Mouse (Mus musculus) right cerebral cortex, postnatal 25 days (tissue): ENCODE results near the gene Sf3a2.
A peak's percentile ranks its signal among the peaks of the same experiment; 100 is the strongest.
"Not testable (repeated sequence)": the region's sequence is repeated elsewhere in the genome, so short reads cannot be mapped to it uniquely, and the experiment has no call there.

Source experiments
- DNase-seq: peaks from one replicate; pipeline ENCODE4 v3.0.0; 2022

Sf3a2 gene

DNA sequence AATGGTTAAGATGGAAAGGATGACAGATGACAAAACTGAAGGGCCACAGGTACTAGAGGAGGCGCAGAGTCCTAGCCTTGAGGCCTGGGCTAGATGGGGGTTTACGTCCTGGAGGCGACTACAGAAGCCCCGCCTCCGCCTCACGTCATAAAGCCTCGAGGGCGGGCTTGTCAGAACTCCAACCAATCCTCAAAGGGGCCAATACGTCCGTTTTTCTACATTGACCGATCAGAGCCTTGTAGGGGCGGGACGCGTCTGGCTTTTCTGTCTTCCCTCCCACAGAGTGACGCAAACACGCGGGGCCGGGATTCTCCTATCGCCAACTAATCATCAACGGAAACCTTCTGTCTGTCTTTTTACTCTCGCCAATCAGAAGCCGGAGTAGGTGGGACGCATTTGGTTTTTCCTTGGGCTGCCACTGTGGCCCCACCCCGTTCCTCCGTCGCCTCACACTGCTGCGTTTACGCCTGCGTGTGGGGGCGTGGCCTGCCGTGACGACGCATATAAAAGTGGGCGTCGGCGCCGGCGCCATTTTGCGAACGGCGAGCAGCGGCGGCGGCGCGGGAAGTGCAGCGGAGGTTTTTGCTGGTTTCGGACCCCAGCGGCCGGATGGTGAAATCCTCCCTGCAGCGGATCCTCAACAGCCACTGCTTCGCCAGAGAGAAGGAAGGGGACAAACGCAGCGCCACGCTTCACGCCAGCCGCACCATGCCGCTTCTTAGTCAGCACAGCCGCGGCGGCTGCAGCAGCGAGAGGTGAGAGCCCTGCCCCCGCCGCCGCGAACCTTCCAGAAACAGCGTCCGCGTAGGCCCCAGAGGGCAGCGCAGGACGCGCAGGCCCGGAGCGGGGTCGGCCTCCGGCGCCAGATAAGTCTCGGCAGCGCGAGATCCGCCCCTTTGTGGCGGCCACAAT, 28.4 kb downstream of the Sf3a2 start, which contains the start of gene Oaz1:
Gene Oaz1 (plus strand): TSS at position 506 of the 912 bp plus-strand sequence.
- peak; percentile 99 for DNase-seq

DNA sequence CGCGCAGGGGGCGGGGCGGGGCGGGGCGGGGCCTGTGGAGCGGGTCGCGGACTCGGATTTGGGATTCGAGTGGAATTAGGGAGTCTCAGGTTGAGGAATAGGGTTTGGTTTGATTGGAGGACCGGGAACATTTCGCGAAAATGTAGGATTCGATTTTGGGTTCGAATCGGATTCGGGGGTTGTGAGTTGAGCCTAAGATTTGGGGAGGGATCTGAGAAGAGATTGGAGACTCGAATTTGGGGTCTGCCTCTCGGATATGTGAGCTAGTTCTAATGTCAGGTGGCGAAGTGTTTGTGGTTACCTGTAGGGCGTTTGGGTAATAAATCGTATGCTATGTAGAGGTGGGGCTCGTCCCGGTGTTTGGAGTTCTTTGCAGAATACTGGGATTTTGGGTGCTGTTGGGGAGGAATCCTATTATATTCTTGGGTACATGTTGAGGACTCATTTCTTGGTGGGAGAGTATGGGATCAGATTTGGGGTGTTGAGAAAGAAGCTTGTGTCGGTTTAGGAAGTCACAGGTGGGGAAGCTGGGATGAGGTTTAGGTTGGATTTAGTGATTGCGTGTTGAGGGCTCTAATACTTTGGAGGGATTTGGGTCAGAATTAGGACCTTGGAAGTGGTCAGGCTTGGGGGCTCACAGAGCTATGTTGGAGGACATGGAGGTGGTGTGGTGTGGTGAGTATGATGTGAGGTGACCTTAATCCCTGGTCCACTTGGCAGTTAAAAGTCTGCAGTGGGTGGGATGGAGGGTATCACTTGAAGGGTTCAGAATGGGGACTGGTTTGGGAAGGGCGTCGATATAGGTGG, 29.3 kb downstream of the Sf3a2 start:
- DNase-seq, result no peak

DNA sequence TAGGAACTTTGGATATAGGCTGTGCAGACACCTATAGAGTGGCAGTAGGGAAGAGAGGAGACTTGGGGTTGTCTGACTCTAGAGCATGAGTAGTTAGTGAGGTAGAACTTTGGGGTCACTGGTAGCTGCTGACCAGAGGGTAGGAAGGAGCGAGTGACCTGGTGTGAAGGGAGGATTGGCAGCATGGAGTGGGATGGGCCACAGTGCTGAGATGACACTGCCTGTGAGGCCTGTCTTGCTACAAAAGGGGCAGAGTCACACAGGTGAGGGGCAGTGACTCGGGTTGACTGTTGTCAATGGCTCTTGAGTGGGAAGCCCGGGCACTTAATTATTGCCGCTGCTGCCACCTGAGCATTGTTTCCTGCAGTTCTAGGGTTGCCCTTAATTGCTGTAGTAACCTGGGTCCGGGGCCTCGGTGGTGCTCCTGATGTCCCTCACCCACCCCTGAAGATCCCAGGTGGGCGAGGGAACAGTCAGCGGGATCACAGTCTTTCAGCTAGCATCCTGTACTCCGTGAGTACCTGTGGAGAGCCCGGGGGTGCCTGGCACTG, 29.9 kb downstream of the Sf3a2 start:
- DNase-seq, result no peak

DNA sequence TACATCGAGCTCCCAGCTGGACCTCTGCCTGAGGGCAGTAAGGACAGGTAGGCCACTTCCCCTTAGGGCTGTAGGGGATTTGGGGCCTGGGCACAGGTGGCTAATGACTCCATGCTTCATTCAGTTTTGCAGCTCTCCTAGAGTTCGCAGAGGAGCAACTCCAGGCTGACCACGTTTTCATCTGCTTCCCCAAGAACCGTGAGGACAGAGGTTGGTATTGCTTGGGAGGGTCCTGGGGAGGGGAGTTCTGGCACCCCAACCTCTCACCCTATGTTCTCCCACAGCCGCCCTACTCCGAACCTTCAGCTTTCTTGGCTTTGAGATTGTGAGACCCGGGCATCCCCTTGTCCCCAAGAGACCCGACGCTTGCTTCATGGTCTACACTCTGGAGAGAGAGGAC, 30.6 kb downstream of the Sf3a2 start:
- not testable (repeated sequence) for DNase-seq

DNA sequence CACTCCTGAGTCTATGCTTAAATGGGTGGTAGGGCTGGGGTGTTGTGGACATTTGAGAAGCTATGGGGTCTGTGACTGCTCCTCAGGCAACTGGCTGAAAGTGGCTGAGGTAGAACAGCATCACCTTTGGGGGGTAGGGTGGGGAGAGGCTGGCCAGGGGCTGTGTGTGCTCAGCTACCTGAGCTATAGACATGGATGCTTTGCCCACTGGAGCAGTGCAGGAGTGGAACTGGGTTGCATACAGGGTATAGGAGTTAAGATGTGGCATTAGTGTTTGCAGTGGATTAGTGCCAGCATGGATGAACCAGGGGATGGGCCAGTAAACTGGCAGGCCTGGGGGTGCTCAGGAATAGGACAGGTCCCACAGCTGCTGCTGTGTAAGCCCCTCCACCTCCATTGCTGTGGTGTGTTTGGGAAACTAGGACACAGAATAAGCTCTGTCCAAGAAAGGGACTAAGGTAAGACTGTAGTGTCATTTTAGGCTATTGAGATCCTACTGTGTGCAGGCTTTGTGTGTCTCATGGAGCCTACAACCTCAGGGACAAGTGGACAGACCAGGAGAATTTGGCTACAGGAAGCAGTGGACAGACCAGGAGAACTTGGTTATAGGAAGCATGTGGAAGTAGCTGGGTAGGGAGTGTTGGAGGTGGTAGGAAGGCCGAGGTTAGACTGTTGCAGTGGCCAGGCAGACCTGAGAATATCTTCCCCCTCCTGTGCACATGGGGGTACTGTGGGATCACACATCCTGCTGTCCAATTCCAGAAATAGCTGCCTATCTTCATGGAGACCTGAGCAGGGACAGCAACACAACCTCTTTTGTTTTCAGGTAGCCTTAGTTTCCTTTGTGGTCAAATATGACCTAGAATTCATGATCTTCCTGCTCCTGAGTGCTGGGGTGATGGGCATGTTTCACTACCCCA, 31.6 kb downstream of the Sf3a2 start:
- DNase-seq, result no peak

DNA sequence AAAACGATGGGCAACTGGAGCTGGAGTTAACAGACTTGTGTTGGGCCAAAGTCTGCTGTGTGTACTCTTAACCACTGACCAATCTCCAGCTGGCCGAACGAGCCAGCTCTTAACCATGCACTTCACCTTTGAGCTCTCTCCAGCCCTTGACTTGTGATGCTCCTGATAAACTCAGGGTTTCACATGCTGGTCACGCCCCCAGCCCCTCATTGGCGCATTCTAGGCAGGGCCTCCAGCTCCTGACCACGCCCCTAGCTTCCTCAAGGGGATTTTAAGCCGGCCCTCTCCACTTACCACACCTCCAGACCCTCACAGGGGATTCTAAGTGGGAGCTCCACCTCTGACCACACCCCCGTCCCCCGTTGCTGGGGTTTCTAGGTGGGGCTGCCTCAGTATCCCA, 33.1 kb downstream of the Sf3a2 start:
- DNase-seq, result no peak

DNA sequence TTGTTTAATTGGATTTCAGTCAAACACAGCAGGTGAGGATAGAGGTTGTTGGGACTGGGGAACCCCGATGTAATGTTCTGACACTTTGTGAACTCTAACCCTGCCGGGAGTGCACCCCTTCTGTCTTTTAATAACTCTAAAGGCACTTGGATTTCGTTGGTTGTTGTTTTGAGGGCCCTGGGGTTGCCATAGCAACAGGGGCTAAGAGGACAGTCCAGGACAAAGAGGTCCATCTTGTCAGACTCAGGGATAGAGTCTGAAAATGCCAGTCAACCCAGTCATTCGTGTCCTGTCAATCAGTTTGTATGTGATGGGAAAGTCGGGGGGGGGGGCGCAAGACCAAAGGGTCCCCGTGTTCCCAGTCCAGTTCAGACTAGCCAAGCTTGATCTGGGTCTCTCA, 34.8 kb downstream of the Sf3a2 start:
- DNase-seq, result no peak

DNA sequence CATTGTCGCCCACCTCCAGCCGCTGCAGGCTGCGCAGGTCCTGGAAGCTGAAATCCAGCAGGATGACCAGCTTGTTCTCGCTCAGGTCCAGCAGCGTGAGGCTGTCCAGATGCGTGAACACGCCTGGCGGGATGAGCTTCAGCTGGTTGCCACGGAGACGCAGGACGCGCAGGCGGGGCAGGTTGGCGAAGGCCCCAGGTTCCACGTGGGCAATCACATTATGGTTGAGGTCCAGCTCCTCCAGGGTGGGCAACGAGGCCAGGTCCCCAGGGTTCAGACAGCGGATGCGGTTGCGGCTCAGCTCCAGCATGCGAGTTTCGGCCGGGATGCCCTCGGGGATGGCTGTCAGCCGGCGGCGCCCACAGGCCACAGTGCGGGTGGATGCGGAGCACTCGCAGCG, 37.6 kb downstream of the Sf3a2 start:
- no peak for DNase-seq

DNA sequence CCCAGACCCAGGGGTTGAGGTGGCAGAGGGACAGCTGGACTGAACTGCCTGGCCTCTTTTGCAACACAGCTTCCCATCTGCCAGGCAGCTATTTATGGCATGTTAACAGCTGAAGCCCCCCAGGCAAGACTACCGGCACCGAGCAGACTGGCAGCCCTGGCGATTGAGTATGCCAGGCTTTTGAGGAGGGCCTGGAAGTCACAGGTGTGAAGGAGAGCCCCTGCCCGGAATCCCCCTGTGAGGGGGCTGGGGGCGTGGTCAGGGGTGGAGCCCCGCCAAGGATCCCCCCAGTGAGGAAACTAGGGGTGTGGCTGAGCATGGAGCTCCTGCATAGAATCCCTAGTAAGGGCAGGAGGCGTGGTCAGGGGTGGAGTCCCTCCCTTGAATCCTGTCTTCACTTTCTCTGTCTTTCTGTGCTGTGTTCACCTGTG, 39.0 kb downstream of the Sf3a2 start:
- no peak for DNase-seq

DNA sequence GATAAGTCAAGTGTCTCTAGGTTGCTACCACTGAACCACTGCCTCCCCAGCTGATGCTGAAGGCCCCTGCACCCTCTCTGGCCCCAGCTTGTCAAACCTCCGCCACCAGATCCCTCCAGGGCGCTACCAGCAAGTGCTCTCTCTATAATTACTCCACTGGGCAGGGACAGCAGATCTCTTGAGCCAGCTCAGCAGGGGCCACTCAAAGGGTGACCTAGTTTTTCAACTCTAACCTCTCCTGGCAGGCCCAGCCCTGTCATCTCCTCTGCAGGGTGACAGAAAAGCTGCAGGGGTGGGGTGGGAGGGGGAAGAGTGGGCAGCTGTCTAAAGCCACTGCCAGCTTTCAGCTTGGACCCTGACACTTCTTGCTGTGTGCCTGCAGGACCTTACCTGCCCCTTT, 39.8 kb downstream of the Sf3a2 start:
- no peak for DNase-seq

DNA sequence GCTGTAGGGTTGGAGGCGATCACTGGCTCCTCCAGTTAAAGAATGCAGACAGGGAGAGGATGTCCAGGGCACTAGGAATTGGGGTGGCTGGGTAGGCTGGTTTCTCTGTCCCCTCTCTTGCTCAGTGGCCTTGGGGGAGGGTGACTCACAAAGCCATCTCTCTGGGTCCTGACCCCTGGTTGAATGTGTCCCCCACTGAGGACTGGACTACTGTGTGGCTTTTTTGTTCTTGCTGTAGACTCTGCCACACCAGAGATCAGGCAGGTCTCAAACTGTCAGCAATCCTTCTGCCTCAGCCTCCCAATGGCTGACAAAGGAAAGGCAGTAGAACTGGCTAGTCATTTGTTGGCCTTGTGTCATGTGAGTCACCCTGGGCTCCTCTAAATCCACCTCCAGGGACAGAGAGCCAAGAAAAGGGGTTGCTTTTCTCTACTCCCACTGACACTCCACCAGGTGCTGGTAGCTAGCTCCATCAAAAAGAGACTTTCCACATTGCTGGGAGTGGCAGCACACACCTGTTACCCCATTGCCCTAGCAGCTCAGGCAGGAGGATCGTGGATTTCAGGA, 40.4 kb downstream of the Sf3a2 start:
- no peak for DNase-seq

DNA sequence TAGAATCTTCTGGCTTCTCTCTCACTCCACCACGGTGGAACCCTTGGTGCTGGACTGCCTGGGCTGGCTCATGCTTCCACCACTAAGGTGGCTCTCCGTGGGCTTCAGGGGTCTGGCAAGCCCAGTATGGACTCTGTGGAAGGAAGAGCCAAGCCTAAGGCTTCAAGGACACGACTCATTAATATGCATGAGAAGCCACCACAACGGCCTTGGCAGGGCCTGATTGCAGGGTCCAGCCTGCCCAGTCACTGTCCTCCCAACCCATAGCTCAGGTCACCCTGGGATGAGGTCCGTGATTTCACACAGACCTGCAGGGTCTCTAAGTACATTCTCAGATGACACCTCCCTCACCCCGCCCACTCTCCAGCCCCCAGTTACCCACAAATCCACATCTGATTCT, 41.9 kb downstream of the Sf3a2 start:
- DNase-seq, result no peak

DNA sequence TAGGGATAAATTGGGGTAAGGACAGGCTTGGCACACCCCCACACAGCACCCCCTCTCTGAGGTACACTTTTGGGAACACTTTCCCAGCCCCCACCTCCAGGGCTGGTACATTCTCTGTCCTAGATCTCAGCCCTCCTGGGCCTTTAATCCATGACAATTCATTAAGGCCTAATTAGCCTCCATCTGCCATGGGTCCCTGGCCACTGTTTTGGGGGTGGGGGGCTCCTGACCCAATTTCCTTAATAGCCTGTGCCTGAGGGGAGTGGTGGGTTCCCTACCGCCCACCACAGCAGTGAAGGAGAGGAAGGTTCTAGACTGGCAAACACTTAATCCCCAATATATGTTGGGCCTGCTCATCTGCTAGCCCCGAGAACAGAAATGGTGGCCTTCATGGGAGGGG, 43.7 kb downstream of the Sf3a2 start:
- no peak for DNase-seq

DNA sequence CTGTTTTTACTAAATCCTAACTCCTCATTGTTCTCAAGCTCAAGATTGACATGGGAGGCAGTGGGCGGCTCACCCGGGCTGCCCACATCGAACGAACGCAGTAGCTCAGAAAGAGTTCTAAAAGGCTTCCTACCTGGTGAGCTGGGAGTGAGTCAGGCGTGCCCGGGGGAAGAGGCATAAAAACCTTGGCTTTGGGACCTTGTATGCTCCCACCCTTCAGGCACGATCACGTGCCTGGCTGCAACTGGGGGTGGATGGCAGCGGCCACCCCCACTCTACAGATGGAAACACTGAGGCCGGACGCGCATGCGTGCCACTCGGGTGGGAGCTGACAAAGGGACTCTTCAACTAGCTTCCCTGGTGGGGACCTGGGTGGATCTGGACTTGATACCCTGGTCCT, 44.3 kb downstream of the Sf3a2 start:
- DNase-seq, result no peak

DNA sequence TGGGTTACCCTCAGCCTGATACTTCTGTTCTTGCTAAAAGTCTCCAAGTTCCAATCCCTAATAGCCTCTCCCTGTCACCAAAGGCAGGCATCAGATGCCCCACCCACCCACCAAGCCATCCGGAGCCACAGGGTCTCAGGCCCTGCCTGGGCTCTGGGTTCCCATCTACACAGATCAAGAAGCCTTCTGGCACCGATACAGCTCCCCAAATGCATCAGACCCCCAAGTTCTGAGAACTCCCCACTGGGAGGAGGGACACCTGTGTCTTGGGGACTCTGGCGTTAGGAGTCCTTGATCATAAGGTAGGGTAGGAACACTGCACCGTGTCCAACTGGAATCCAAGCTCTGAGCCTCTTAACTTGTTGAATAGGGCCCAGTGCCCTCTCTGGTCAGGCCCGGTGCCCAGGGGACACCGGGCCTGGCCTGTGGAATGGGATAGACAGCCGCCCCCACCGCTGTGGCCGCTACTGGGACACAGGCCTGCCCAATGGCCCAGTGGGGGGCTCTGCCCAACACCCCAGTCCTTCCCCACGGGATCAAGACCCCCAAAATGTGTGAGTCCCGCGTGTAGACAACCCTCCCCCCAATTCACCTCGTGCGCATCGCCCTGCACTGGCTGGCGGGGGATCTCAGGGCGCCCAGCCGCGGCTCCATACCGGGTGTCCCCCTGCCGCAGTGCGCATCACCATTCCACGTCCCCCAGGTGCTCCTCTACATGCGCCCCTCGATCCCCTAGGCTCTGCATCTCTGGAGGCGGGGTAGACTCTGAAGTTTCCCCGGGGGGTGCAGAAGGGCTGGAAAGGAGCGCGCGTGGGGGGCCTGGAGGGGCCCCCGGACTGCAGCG, 45.3 kb downstream of the Sf3a2 start:
- DNase-seq, result no peak

DNA sequence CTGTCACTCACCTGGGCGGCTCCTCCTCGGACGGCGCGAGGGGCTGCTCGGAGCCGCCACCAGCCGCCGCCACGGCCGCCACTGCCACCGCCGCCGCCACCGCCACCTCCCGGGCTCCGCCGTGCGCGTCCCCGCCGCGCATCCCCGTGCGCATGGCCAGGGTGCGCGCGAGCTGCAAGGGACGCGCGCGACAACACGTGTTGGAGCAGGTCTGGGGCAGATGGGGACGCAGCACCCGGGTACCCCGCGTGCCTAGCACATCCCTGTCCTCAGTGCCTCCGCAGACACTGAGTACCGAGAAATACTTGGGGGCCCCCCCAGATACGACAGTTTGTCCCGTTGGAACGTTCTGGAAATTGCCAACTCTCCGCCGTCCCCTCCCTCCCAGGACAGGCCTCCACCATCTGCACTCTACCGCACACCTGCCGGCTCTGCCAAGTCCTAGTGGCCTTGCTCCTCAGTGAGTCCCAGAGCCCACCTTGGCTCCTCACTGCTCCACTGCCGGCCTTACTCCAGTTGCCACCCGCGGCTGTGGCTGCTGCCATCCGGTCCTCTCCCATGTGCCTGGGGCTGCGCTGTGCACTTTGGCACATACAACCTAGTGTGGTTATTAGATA, 46.0 kb downstream of the Sf3a2 start, which contains the start of gene Lingo3:
Gene Lingo3 (minus strand): TSS at position 109 of the 617 bp plus-strand sequence.
- DNase-seq, result peak; percentile 72

DNA sequence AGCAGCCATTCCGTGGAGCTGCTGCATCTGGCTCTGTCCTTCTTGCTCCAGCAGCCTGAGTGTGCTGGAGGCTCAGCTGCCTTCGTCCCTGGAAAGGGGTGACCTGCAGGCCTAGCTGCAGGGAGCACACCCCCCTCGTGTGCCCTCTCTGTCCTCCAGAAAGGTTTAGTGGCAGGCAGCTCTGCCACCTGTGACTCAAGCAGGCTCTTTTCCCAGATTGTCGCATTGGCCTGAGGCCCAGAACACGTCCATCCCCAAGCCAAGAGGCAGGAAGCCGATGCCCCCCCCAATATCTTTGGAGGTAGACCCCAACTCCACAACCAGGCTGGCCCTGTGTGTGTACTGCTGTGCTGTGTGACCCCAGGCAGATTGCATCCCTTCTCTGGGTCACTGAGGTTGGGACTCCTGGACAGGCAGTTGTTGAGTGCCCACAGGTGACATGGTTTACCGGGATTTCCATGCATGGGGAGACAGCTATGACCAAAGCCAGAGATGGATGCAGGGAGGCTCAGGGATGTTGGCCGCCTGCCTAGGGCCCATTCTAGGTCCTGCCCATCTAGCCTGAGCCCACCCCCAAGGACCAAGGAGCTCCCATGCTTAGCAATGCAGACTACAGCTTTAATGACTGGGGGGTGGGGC, 47.2 kb downstream of the Sf3a2 start:
- DNase-seq, result no peak

DNA sequence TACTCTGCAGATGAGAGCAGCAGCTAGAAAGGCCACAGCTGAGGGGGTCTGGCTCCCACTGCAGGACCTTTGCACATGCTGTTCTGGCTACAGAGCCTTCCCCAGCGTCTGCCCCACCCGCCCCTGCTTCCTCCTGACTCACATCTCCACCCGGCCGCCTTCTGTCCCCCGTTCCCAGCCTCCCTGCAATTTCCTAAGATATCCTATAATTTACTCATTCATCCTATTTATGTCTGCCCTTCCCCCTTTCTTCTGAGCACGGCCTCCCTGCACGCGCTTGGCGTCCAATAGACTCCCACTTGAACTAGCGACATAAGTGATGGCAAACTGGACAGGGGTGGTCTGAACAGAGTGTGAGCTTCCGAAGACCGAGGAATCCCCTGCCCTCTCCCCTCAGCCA, 47.7 kb downstream of the Sf3a2 start:
- DNase-seq, result no peak

DNA sequence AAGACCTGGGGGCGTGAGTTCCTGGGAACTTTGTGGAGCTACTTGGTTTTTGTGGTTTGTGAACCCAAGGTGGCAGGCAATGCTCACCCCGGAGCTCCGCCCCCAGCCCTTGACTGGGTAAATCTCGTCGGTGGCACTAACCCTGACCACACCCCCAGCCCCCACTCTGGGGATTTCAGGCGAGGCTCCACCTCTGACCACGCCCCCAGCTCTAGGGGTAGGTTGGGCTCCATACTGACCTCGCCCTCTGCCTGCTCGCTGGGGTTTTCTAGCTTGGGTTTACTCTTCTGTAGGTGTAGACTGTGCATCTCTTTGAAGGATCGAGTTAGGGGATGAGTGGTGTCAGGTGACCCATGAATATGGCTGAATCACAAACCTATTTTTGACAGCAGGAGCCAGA, 50.6 kb downstream of the Sf3a2 start:
- DNase-seq, result no peak
